Mouse (Mus musculus) forebrain, embryonic 15.5 days (tissue): Measurements from ENCODE around the gene Fam214a. TPM values are rescaled to one million over a fixed set of nuclear protein-coding genes. Genes with fewer than 3 reads are reported as not detected.
A peak's percentile ranks its signal among the peaks of the same experiment; 100 is the strongest.

Experiments used
- ATAC-seq: fragments of 200-750 bp; cut with Nextera tagmentation; replicated peaks from 2 replicates; pipeline ENCODE4 v1.8.0; 2017; ENCODE audit warnings: mild to moderate bottlenecking, moderate TSS enrichment, moderate library complexity
- H3K27ac ChIP-seq: fragments of 300-500 bp; sonication (generic); replicated peaks from 2 replicates; pipeline ENCODE4 v1.5.1; 2015; ENCODE audit warnings: mild to moderate bottlenecking, inconsistent platforms
- H3K27me3 ChIP-seq: fragments of 300-500 bp; sonication (generic); 2 replicates; pipeline ENCODE4 v1.6.1; 2015; ENCODE audit warnings: inconsistent platforms
- H3K36me3 ChIP-seq: fragments of 300-500 bp; sonication (generic); 2 replicates; pipeline ENCODE4 v1.6.1; 2015; ENCODE audit warnings: mild to moderate bottlenecking, inconsistent platforms
- H3K4me1 ChIP-seq: fragments of 300-500 bp; sonication (generic); 2 replicates; pipeline ENCODE4 v1.6.1; 2015; ENCODE audit warnings: inconsistent platforms
- H3K4me2 ChIP-seq: fragments of 300-500 bp; sonication (generic); replicated peaks from 2 replicates; pipeline ENCODE4 v1.6.1; 2015; ENCODE audit warnings: mild to moderate bottlenecking, inconsistent platforms
- H3K4me3 ChIP-seq: fragments of 300-500 bp; sonication (generic); 2 replicates; pipeline ENCODE4 v1.5.1; 2015; ENCODE audit warnings: mild to moderate bottlenecking, inconsistent platforms
- H3K9ac ChIP-seq: fragments of 300-500 bp; sonication (generic); replicated peaks from 2 replicates; pipeline ENCODE4 v1.6.1; 2015; ENCODE audit warnings: mild to moderate bottlenecking, inconsistent platforms
- H3K9me3 ChIP-seq: fragments of 300-500 bp; sonication (generic); 2 replicates; pipeline ENCODE4 v1.6.1; 2016; ENCODE audit warnings: inconsistent platforms
- WGBS: fragments of 180-500 bp; shearing (Covaris S2); methylation state at CpG from one replicate; pipeline ENCODE4 v1.1.7; 2015; ENCODE audit warnings: mixed read lengths; 5-methylcytosine and 5-hydroxymethylcytosine counted together
- polyA plus RNA-seq: library from polyadenylated mRNA; unstranded; fragments of >200 nt; fragmentation: Nextera tagmentation; extraction: Ambion mirVana; gene quantifications from 2 replicates; pipeline ENCODE4 v1.2.1, GENCODE M21; 2015

The Fam214a gene
- polyA plus RNA-seq, 1 experiment from 2014 or later, result 29.8 TPM

DNA sequence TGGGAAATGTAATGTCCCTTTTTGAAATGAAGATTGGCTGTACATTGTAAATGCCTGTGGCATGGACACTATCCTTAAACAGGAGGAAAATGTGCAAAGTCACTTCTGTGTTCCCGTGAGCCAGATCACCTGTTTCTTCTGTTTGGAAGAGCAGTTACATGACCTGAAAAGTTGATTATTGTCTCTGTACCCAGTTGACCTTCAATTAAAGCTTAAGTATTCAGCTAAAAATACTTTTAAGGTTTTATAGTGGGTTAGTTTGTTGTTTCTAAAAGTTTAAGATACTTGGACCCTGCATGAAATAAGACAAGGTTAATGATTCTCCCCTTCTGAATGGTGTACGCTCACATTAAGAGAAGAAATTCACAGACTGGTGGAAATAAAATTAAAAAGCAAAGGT is 87.9 kb downstream of the Fam214a start:
- H3K9me3 ChIP-seq, result no peaks in the 10 kb centered on the region
- H3K36me3 ChIP-seq, result peaks cover 4% of the 10 kb centered on the region; the same call in 1 of the 2 replicates
- no peak for ATAC-seq
- H3K27ac ChIP-seq, result no peak overlapping the region
- H3K9ac ChIP-seq, result no peak overlapping the region
- no peaks in the 10 kb centered on the region for H3K27me3 ChIP-seq
- WGBS, result 91% methylated on average over 2 of the region's 2 CpGs
- H3K4me3 ChIP-seq, result no peak overlapping the region
- peaks cover 21% of the 10 kb centered on the region for H3K4me1 ChIP-seq
- no peak overlapping the region for H3K4me2 ChIP-seq

DNA sequence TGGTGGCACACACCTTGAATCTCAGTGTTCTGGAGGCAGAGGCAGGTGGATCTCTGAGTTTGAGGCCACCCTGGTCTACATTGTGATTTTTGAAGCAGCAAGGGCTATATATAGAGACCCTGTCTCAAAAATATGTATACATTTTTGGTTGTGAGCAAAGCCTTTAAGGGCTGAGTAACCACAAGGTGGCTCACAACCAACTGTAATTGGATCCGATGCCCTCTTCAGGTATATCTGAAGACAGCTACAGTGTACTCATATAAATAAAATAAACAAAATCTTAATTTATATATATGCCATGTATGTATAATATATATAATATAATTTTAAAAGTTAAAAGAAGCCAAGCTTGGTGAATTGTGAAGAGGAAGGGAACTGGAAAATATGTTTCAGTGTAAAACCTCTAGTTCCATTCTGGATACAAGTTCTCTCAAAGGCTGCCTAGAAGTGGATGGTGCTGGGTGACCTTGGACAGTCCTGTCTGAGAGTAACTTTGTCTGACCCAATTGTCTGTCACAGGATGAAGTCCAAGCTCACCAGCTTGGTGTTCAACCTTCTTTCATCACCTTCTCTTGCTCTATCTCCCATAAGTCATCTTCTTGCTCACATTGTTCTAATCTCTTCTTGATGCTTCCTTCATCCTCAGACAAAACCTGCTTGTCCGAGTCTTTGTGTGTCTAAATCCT is 89.3 kb downstream of the Fam214a start:
- peaks cover 21% of the 10 kb centered on the region for H3K4me1 ChIP-seq
- no peak overlapping the region for H3K4me3 ChIP-seq
- H3K9ac ChIP-seq, result no peak overlapping the region
- WGBS, result 88% methylated on average over 2 of the region's 2 CpGs
- H3K27ac ChIP-seq, result no peak overlapping the region
- H3K4me2 ChIP-seq, result no peak overlapping the region
- H3K9me3 ChIP-seq, result no peaks in the 10 kb centered on the region
- no peaks in the 10 kb centered on the region for H3K27me3 ChIP-seq
- no peak for ATAC-seq
- peaks cover 4% of the 10 kb centered on the region; the same call in 1 of the 2 replicates for H3K36me3 ChIP-seq

DNA sequence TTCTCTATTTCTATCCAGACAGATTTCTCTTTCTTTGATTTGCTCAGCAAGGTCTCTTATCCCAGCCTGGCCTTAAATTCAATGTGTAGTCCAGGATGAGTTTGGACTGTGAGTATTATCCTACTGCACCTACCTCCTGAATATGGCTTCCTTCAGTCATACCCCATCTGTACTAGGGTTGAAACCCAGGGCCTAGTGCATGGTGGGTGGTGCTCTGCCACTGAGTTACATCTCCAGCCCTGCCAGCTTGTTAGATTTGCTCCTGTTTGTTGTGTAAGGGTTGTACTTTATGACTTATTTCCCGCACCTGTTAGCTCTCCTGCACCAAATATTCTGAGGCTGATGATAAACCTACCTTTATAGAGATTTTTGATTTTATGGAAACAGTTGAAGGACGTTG is 90.5 kb downstream of the Fam214a start:
- Histone ChIP-seq H3K27ac (no peak overlapping the region), H3K9ac (no peak overlapping the region), H3K36me3 (peaks cover 4% of the 10 kb centered on the region; the same call in 1 of the 2 replicates), H3K4me2 (no peak overlapping the region), H3K27me3 (no peaks in the 10 kb centered on the region), H3K9me3 (no peaks in the 10 kb centered on the region), H3K4me3 (no peak overlapping the region), H3K4me1 (peaks cover 18% of the 10 kb centered on the region)
- ATAC-seq, result no peak
- 96% methylated on average over 2 of the region's 2 CpGs for WGBS

DNA sequence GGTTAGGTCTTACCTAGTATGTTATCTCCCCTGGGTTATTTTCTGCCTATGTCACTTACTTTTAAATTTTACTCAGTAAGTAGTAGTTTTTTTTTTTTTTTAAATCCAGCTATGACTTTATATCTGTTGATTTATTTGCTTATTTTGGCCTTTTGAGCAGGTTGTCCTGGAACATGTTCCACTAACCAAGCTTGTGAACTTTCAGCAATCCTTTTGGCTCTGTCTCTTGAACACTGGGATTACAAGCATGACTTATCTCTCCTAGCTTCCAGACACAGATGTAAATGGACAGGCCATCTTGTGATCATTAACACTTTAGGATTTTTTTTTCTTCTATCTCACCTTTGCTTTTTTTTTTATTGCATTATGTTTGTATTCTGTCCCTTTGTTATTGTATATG is 94.4 kb downstream of the Fam214a start:
- H3K9me3 ChIP-seq, result no peaks in the 10 kb centered on the region
- H3K4me2 ChIP-seq, result no peak overlapping the region
- H3K9ac ChIP-seq, result no peak overlapping the region
- H3K4me3 ChIP-seq, result no peak overlapping the region
- H3K27me3 ChIP-seq, result no peaks in the 10 kb centered on the region
- H3K36me3 ChIP-seq, result peaks cover 4% of the 10 kb centered on the region; the same call in 1 of the 2 replicates
- H3K4me1 ChIP-seq, result no peaks in the 10 kb centered on the region
- H3K27ac ChIP-seq, result no peak overlapping the region
- no peak for ATAC-seq

DNA sequence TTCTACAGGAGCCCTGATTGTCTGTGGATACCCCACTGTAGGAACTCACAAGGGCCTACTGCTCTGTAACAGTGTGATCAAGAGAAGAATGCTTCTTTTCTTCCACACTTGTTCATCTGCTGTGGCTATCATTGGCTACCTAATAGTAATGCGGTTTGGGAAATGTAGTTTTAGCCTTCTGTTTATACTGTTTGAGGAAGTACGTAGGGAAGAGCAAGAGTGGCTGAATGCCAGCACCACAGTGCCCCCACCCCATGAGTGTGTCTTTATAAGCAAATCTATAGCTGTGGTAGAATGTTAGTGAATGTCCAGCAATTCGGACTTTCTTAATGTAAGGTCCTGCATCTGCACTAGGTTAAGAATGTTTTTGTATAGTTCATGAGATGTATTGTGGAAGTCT is 96.4 kb downstream of the Fam214a start:
- H3K4me3 ChIP-seq, result no peak overlapping the region
- H3K9me3 ChIP-seq, result no peaks in the 10 kb centered on the region
- no peak for ATAC-seq
- H3K27me3 ChIP-seq, result no peaks in the 10 kb centered on the region
- H3K27ac ChIP-seq, result no peak overlapping the region
- H3K9ac ChIP-seq, result no peak overlapping the region
- H3K4me1 ChIP-seq, result no peaks in the 10 kb centered on the region
- no peaks in the 10 kb centered on the region for H3K36me3 ChIP-seq
- no peak overlapping the region for H3K4me2 ChIP-seq
- WGBS, result 83% methylated on average over 3 of the region's 3 CpGs

DNA sequence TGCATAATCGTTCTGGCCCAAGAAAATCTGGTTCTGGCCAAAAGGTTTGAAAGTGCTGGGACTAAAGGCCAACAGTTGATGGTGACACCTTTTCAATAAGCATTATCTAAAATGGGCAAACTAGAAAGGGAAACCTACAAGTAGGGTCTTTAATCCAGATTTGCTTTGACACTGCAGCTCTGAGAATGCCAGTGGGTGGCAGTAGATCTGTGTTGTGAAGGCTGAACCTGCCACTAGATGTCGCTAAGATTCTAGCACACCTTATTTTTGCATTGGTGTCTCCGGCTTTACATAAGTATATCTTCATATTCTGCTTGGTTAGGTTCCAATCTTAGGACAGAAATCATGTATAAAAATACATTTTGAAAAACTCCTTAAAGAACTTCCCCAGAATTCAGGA is 97.3 kb downstream of the Fam214a start:
- ATAC-seq, result peak; percentile 58
- Histone ChIP-seq H3K9me3 (no peaks in the 10 kb centered on the region), H3K27me3 (no peaks in the 10 kb centered on the region), H3K9ac (no peak overlapping the region), H3K27ac (no peak overlapping the region), H3K4me3 (no peak overlapping the region), H3K4me2 (no peak overlapping the region), H3K4me1 (no peaks in the 10 kb centered on the region), H3K36me3 (peaks cover 4% of the 10 kb centered on the region; the same call in 1 of the 2 replicates)
- 30% methylated on average over 3 of the region's 3 CpGs for WGBS

DNA sequence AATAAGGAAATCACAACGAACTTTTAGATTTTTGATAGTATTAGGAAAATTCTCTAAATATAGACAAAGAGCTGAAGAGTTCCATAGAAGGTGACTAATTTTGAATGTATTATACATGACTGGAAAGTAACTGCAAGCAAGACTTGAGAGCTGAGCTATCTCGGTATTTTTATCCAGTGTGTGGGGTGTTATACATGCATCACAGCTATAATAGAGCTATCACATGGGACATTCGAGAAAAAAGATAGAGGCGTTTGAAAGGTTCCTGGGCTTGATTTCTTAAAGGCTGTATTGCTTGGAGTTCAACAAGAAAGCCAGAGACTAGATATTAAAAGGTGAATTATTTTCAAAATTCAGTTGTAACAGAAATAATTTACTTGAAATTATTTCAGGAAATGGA is 99.2 kb downstream of the Fam214a start:
- WGBS, result 87% methylated on average over 4 of the region's 4 CpGs

DNA sequence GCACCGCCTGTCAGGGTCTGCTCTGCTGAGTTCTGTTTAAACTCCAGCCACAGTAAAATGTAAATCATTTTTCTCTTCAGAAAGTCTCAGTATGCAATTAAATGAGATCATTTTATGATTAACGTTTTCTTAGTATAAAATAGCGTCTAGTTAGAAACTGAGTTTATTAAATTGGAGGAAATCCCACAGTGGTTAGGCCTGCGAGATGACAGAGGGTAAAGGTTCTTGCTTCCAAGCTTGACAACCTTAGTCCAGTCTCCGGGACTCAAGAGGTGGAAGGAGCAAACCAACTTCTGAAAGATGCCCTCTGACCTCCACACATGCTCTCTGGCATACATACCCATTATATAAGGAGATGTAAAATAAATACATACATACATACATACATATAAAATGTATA is 102.4 kb downstream of the Fam214a start:
- ATAC-seq, result no peak
- Histone ChIP-seq H3K9me3 (no peaks in the 10 kb centered on the region), H3K27ac (no peak overlapping the region), H3K9ac (no peak overlapping the region), H3K4me3 (no peak overlapping the region), H3K4me1 (no peaks in the 10 kb centered on the region), H3K36me3 (peaks cover 24% of the 10 kb centered on the region), H3K27me3 (no peaks in the 10 kb centered on the region), H3K4me2 (no peak overlapping the region)
- WGBS, result 94% methylated on average over 5 of the region's 5 CpGs

More for the DNA sequence above, 99.2 kb downstream of the Fam214a start:
- no peaks in the 10 kb centered on the region for H3K4me1 ChIP-seq
- peaks cover 8% of the 10 kb centered on the region for H3K36me3 ChIP-seq
- H3K27ac ChIP-seq, result no peak overlapping the region
- H3K9ac ChIP-seq, result no peak overlapping the region
- H3K9me3 ChIP-seq, result no peaks in the 10 kb centered on the region
- no peak overlapping the region for H3K4me3 ChIP-seq
- H3K27me3 ChIP-seq, result no peaks in the 10 kb centered on the region
- H3K4me2 ChIP-seq, result no peak overlapping the region
- ATAC-seq, result no peak

DNA sequence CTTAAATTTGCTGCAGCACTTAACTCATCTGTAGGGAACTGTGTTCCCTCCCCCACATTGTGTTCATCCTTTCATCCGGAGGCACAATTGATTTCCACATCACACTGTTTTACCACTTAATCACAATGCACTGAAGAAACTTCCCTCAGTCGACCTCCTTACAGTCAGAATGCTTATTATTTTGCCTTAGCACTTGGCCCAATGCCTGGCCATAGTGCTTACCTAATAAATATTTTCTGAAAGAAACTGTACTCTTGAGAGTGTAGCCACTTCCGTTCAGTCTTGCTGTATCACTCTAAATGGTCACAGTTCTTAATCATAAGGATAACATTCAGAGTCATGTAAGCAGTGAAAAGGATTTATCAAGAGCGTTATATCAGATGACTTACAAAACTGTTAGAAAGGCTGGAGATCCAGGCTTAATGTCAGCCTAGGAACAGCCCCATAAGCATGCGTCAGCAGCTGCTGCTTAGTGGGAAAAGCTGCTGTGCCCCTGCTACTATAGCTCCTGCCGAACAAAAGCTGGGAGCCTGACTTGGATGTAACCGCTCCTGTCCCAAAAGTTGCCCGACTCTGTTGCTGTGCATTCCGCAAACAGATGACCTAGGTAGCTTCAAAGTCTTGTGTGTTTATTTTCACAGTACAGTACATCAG is 112.1 kb downstream of the Fam214a start:
- H3K27me3 ChIP-seq, result no peaks in the 10 kb centered on the region
- H3K9me3 ChIP-seq, result no peaks in the 10 kb centered on the region
- H3K9ac ChIP-seq, result no peak overlapping the region
- no peak overlapping the region for H3K4me2 ChIP-seq
- no peak overlapping the region for H3K27ac ChIP-seq
- 71% methylated on average over 9 of the region's 9 CpGs for WGBS
- no peaks in the 10 kb centered on the region for H3K36me3 ChIP-seq
- H3K4me3 ChIP-seq, result no peak overlapping the region
- no peaks in the 10 kb centered on the region for H3K4me1 ChIP-seq
- ATAC-seq, result no peak

DNA sequence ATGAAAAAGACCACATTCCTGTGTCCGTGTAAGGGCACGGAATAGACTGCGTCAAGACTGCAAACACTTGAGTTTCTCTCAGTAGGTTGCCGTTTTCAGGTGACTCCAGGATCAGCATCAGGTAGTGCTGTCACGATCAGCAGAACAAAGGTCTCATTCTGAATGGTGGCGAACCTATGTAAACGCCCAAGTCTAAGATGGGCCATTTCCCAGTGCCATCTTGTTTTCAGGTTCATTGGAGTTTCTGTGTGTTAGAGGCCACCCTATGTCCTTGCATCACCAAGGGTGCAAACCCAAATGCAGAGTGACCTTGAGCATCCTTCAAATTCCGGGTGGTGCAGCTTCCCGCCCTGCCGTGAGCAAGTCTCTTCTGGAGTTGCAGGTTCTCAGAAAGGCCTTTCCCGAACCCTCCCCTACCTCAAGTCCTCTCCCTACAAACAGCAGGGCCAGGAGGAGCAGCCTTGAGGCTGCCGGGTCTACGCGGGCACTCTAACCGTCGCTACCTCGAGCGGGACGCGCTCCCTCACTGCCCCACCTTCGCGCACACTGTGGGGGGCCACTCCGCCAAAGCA is 117.9 kb downstream of the Fam214a start, which contains the start of gene Myo5a:
TSS of gene Myo5a (plus strand) at position 559 of the 572 bp plus-strand sequence.
- no peak; the same call in 1 of the 2 replicates for ATAC-seq
- WGBS, result 18% methylated on average over 23 of the region's 23 CpGs
- H3K4me2 ChIP-seq, result peak within 1 kb of the TSS; percentile 75

DNA sequence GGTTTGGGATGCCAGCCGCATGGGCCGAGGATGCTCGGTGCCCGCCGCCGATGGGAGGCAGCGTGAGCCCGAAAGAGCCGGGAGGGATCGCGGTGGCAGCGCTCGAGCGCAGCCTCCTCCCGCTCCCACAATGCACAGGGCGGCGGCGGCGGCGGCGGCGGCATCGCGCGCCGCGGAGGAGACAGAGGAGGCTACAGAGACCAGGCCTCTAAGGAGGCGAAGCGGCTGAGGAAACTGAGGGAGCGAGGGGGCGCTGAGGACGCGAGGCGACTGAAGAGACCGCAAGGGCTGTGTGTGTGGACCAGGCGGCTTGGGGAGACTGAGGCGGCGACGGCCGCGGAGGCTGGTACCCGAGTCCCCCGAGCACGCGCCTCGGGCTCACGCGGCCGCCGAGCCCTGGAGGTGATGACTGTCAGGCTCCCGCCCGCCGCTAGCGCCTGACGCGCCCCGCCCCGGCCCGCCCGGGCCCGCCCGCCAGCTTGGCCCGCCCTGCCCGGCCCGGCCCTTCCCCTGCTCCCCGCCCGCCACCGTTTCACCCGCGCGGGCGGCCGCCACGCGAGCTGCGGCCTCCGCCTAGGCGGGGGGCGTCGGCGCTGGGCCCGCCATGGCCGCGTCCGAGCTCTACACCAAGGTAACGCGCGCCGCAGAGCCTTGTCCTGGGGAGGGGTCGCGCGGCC is 118.5 kb downstream of the Fam214a start:
- peak; percentile 96 for ATAC-seq
- no peaks in the 10 kb centered on the region for H3K36me3 ChIP-seq
- H3K4me1 ChIP-seq, result peaks cover 27% of the 10 kb centered on the region

More for the DNA sequence above, 117.9 kb downstream of the Fam214a start, which contains the start of gene Myo5a:
- Histone ChIP-seq H3K9ac (peak within 1 kb of the TSS; percentile 88), H3K9me3 (no peaks in the 10 kb centered on the region), H3K36me3 (no peaks in the 10 kb centered on the region), H3K4me1 (peaks cover 27% of the 10 kb centered on the region), H3K27ac (peak within 1 kb of the TSS; percentile 97), H3K27me3 (no peaks in the 10 kb centered on the region), H3K4me3 (peak within 1 kb of the TSS; percentile 71)

DNA sequence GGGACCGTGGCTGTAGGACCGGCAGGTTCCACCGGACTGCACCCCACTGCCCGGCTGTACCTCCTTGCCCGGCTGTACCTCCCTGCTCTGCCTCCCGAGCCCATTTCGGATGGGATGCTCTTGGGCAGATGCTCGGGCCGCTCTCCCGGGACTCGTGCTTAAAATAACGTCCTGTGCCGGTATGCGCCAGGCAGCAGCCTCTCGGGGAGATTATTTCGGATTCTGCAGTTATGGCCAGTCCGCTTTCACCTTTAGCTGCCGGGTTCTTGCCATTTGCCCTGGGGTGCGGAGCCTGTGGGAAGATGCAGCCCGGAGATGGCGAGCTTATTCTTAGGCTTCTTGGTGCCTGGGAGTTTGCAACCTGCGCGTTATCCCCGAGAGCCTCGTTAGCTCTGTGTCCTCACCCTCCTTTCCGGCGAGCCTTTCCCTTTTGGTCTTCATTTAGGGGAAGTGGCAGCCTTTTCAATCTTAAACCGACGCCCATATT is 119.1 kb downstream of the Fam214a start:
- H3K36me3 ChIP-seq, result no peaks in the 10 kb centered on the region

More for the DNA sequence above, 118.5 kb downstream of the Fam214a start:
- Histone ChIP-seq H3K9me3 (no peaks in the 10 kb centered on the region), H3K27me3 (no peaks in the 10 kb centered on the region), H3K27ac (peak overlapping the region; percentile 97), H3K9ac (peak overlapping the region; percentile 88), H3K4me3 (peak overlapping the region; percentile 71), H3K4me2 (peak overlapping the region; percentile 75)
- WGBS, result under 1% methylated on average over 69 of the region's 92 CpGs

More for the DNA sequence above, 119.1 kb downstream of the Fam214a start:
- WGBS, result under 1% methylated on average over 29 of the region's 29 CpGs
- no peaks in the 10 kb centered on the region for H3K9me3 ChIP-seq
- peak; percentile 9; the same call in 1 of the 2 replicates for ATAC-seq
- H3K4me2 ChIP-seq, result peak overlapping the region; percentile 75
- peak overlapping the region; percentile 97 for H3K27ac ChIP-seq
- H3K4me3 ChIP-seq, result peak overlapping the region; percentile 71
- peak overlapping the region; percentile 88 for H3K9ac ChIP-seq
- no peaks in the 10 kb centered on the region for H3K27me3 ChIP-seq
- H3K4me1 ChIP-seq, result peaks cover 27% of the 10 kb centered on the region
